Mouse (Mus musculus) lung, embryonic 15.5 days (tissue): ENCODE measurements around the gene Gm6880. TPM values are rescaled to one million over a fixed set of nuclear protein-coding genes. Genes with fewer than 3 reads are reported as not detected.
"Not testable (repeated sequence)": the region's sequence is repeated elsewhere in the genome, so short reads cannot be mapped to it uniquely, and the experiment has no call there.

Experiments used
- ATAC-seq: fragments of 200-750 bp; cut with Nextera tagmentation; 2 replicates; pipeline ENCODE4 v1.8.0; 2017; ENCODE audit warnings: moderate number of reproducible peaks, borderline replicate concordance; ENCODE audit not compliant: low FRiP score, low TSS enrichment; ENCODE audit errors: extremely low read depth
- H3K27ac ChIP-seq: fragments of 300-500 bp; sonication (generic); 2 replicates; pipeline ENCODE4 v1.5.1; 2015; ENCODE audit warnings: moderate library complexity, mild to moderate bottlenecking, inconsistent platforms
- H3K27me3 ChIP-seq: fragments of 300-500 bp; sonication (generic); 2 replicates; pipeline ENCODE4 v1.6.1; 2015; ENCODE audit warnings: inconsistent platforms
- H3K36me3 ChIP-seq: fragments of 300-500 bp; sonication (generic); 2 replicates; pipeline ENCODE4 v1.6.1; 2015; ENCODE audit warnings: inconsistent platforms
- H3K4me1 ChIP-seq: fragments of 300-500 bp; sonication (generic); 2 replicates; pipeline ENCODE4 v1.6.1; 2015; ENCODE audit warnings: inconsistent platforms
- H3K4me2 ChIP-seq: fragments of 300-500 bp; sonication (generic); 2 replicates; pipeline ENCODE4 v1.6.1; 2015; ENCODE audit warnings: inconsistent platforms, mild to moderate bottlenecking, moderate library complexity
- H3K4me3 ChIP-seq: fragments of 300-500 bp; sonication (generic); 2 replicates; pipeline ENCODE4 v1.5.1; 2015; ENCODE audit warnings: mild to moderate bottlenecking, inconsistent platforms
- H3K9ac ChIP-seq: fragments of 300-500 bp; sonication (generic); 2 replicates; pipeline ENCODE4 v1.6.1; 2015; ENCODE audit warnings: inconsistent platforms
- H3K9me3 ChIP-seq: fragments of 300-500 bp; sonication (generic); 2 replicates; pipeline ENCODE4 v1.6.1; 2016; ENCODE audit warnings: inconsistent platforms
- WGBS: fragments of 180-500 bp; shearing (Covaris S2); methylation state at CpG from one replicate; pipeline ENCODE4 v1.1.7; 2015; 5-methylcytosine and 5-hydroxymethylcytosine counted together
- polyA plus RNA-seq: library from polyadenylated mRNA; unstranded; fragments of >200 nt; fragmentation: Nextera tagmentation; extraction: Ambion mirVana; gene quantifications from 2 replicates; pipeline ENCODE4 v1.2.1, GENCODE M21; 2015

The Gm6880 gene
- not detected in 2 replicates for polyA plus RNA-seq

DNA sequence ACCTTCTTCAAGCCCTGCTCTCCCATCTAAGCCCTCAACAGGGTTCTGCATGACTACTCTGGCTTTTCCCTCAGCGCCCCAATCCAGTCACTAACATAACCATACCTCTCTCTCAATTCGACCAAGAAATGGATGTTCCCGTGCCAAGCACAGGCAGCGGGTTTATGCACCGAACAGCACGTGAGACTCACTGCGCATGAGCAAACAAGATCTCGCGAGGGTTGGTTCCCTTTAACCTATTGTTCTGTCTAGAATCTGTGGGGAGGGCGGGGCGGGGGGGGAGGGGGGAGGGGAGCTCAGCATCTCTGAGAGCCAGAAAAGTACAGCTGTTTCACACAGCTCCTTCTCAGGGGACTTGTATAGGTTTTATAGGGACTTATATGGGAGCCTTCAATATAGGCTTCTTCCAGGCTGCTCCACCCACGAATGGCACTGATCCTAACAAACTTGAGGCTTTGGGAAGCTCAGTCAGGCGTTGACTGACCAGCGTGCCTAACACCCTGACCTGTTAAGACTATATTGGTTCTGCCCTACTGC is at the start of gene Gm6880:
TSS of gene Gm6880 (minus strand) at position 51 of the 537 bp plus-strand sequence.
- not testable (repeated sequence) for H3K36me3 ChIP-seq, H3K27ac ChIP-seq, H3K9ac ChIP-seq, ATAC-seq, H3K4me3 ChIP-seq, H3K4me2 ChIP-seq, H3K27me3 ChIP-seq, H3K4me1 ChIP-seq, H3K9me3 ChIP-seq
- 67% methylated on average over 14 of the region's 14 CpGs for WGBS

DNA sequence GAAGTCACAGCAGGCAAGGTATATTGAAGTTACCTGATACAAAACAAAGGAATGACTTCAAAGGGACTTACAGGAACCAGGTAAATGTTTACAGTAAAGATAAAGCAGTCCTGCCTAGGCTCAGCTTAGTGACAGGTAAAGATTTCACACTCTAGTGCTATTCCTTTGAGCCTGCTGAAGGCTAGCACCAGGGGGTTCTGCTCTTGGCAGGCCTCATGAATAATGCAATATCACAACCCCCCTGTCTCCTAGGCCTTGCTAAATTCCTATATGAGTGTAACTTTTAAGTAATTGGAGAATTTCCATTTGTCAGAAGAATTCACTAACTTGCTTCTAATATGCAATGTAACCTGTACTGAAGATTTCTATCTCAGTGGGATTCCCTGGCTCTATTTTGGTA is 36.3 kb upstream of the Gm6880 start:
- H3K36me3 ChIP-seq, H3K4me3 ChIP-seq, H3K27me3 ChIP-seq, H3K4me2 ChIP-seq, H3K27ac ChIP-seq, H3K4me1 ChIP-seq, H3K9ac ChIP-seq, H3K9me3 ChIP-seq, ATAC-seq: not testable (repeated sequence)

DNA sequence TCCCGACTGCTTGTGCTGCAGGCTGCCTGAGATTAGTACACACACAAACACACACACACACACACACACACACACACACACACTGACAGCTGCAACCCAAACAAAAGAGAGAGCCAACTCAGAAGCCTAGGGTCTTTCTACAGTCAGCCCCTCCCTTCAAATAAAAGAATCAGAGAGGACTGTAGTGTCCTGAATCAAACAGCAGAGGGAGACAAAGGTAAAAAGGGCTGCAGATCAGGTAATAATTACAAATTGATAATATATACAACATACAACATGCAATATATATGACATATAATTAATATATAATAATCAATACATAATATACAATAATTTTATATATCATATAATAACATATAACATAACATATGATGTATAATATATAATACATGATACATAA is 15.9 kb upstream of the Gm6880 start:
- Histone ChIP-seq H3K36me3 (no peaks in the 10 kb centered on the region), H3K9ac (no peak overlapping the region), H3K27me3 (no peaks in the 10 kb centered on the region), H3K27ac (no peak overlapping the region), H3K4me1 (no peaks in the 10 kb centered on the region), H3K9me3 (no peaks in the 10 kb centered on the region), H3K4me2 (no peak overlapping the region), H3K4me3 (no peak overlapping the region)
- 67% methylated on average over 1 of the region's 1 CpGs for WGBS
- no peak for ATAC-seq

DNA sequence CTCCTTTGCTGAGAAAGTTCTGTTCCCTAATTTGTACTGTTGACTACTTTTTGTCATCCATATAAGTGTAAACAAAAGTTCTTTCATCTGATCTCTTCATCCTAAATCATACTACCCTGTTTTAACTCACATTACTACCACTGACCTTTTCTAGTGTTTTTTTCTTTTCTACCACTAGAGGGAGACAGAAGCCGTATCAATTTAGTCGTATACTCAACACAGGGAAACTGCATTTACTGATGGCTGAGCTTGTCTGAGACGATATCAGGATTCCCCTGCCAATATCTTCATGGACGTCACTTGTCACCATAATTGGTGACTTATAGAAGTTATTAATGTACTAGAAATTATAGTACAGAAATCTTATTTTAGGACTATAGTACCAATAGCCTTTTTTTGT is 28.4 kb downstream of the Gm6880 start:
- no peak overlapping the region for H3K4me3 ChIP-seq
- H3K9ac ChIP-seq = no peak overlapping the region
- ATAC-seq = no peak
- H3K27ac ChIP-seq = no peak overlapping the region
- H3K27me3 ChIP-seq = no peaks in the 10 kb centered on the region
- H3K4me1 ChIP-seq = no peaks in the 10 kb centered on the region
- H3K4me2 ChIP-seq = no peak overlapping the region
- 8% methylated on average over 4 of the region's 4 CpGs for WGBS
- 0 out of 2 replicates have a peak, but pooled peaks cover 2% of the 10 kb centered on the region for H3K36me3 ChIP-seq
- no peaks in the 10 kb centered on the region for H3K9me3 ChIP-seq

GRCm38 (mm10) chrX:74451157-74451912 is 29.9 kb downstream of the Gm6880 start:
- Histone ChIP-seq H3K27ac (no peak overlapping the region), H3K9me3 (no peaks in the 10 kb centered on the region), H3K4me3 (no peak overlapping the region), H3K4me2 (no peak overlapping the region), H3K36me3 (0 out of 2 replicates have a peak, but pooled peaks cover 2% of the 10 kb centered on the region), H3K4me1 (no peaks in the 10 kb centered on the region), H3K9ac (no peak overlapping the region), H3K27me3 (no peaks in the 10 kb centered on the region)
- ATAC-seq = no peak
- 74% methylated on average over 4 of the region's 4 CpGs for WGBS

Other genes with a start within 250 kb of the Gm6880 start
- gene Flna, start 231.6 kb downstream of the Gm6880 start, polyA plus RNA-seq = 361 and 366 TPM in 2 replicates
- 23.2 and 24.7 TPM in 2 replicates for gene Emd, start 226.7 kb downstream of the Gm6880 start, polyA plus RNA-seq
- 846 and 923 TPM in 2 replicates for gene Rpl10, start 210.6 kb downstream of the Gm6880 start, polyA plus RNA-seq
- 78.8 and 83.8 TPM in 2 replicates for gene Taz, start 199.5 kb downstream of the Gm6880 start, polyA plus RNA-seq
- 11.2 and 15.8 TPM in 2 replicates for gene Dnase1l1, start 199.1 kb downstream of the Gm6880 start, polyA plus RNA-seq
- 134 and 138 TPM in 2 replicates for gene Atp6ap1, start 184.3 kb downstream of the Gm6880 start, polyA plus RNA-seq
- 154 and 193 TPM in 2 replicates for gene Gdi1, start 176.4 kb downstream of the Gm6880 start, polyA plus RNA-seq
- 63.2 and 63.9 TPM in 2 replicates for gene Fam50a, start 168.4 kb downstream of the Gm6880 start, polyA plus RNA-seq
- gene Plxna3, start 152.3 kb downstream of the Gm6880 start, polyA plus RNA-seq = 8.8 and 9.8 TPM in 2 replicates
- 104 and 119 TPM in 2 replicates for gene Lage3, start 127.8 kb downstream of the Gm6880 start, polyA plus RNA-seq
- 83.2 and 84.1 TPM in 2 replicates for gene Ubl4a, start 108.2 kb downstream of the Gm6880 start, polyA plus RNA-seq
- 21.0 and 21.1 TPM in 2 replicates for gene Slc10a3, start 108.0 kb downstream of the Gm6880 start, polyA plus RNA-seq
- gene Fam3a, start 88.1 kb downstream of the Gm6880 start, polyA plus RNA-seq = 39.6 and 46.7 TPM in 2 replicates
- 18.5 and 18.6 TPM in 2 replicates for gene Ikbkg, start 88.1 kb downstream of the Gm6880 start, polyA plus RNA-seq
- gene G6pdx, start 52.2 kb downstream of the Gm6880 start, polyA plus RNA-seq = 46.8 and 51.5 TPM in 2 replicates
- gene Olfr1326-ps1, start 93.5 kb upstream of the Gm6880 start, polyA plus RNA-seq = not detected in 2 replicates
- gene Olfr1325, start 111.3 kb upstream of the Gm6880 start, polyA plus RNA-seq = not detected in 2 replicates
- not detected in 2 replicates for gene Gm5640, start 164.2 kb upstream of the Gm6880 start, polyA plus RNA-seq